Mouse (Mus musculus) heart, adult 8-10 months (tissue): Measurements from ENCODE around the gene Stard9. TPM values are rescaled to one million over a fixed set of nuclear protein-coding genes. Genes with fewer than 3 reads are reported as not detected.

Experiments
- DNase-seq: peaks from one replicate; pipeline ENCODE4 v3.0.0; 2022; ENCODE audit warnings: low spot score
- total RNA-seq, 4 experiments: library from RNA; stranded (reverse); gene quantifications; 2 replicates each; pipeline ENCODE4 v1.2.4; 2022

Stard9 gene
- total RNA-seq = 1 to 10 TPM; 6.1 to 8.5 (median 6.5) TPM

DNA sequence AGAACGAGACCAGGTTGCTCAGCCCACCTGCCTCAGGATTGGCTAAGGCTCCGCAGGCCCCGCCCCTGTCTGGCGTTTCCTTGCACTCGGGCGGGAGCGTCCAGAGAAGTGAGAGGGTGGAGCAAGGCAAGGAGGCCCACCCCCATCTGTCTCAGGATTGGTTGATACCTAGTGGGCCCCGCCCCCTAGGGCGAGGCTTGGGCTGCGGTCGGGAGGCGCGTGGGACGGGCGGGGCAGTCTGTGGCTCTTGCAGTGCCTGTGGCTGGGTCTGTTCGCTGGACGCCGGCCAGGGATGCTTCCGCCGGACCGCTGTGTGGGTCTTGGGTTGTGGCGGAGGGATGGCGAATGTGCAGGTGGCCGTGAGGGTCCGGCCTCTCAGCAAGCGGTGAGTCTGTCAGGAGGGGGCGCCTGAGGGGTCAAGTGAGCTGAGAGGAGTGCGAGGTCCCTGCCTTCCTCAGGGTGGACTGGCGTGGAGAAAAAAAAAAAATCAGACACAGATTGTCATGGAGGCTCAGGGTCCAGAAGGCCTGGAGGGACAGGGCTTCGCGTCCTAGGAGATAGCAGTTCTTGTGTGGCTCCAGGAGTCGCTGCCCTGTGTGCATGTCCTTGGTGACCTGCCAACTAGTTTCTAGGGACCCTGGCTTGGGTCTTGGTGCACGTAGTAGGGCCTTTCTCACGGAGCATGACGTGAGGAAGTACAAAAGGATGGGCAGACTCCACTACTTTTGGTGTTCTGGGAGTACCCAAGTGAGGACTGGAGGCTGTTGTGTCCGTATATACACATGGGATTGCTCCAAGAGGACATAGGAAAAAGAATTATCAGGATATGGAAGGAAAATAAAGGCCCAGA lies at the start of gene Stard9:
TSS of gene Stard9 (plus strand) at position 236 of the 850 bp plus-strand sequence.
- DNase-seq = peak; percentile 98

DNA sequence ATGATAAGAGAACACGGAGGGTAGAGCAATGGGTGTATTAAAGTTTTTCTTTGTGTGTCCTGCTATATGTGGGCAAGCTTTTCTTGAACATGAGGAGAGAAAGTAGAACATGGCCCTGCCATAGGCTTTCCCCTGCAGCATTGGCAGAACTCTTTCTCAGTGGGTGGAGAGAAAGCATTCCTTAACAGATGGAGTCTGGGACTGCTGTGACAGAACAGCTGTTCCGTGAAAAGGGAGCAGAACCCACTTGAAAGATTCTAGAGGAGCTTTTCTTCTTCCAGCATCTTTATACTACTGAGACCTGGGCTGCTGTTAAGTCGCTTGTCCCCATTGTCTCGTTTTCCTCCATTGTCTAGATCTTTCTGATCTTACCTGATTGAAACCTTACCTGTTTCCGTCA lies 39.2 kb upstream of the Stard9 start:
- no peak for DNase-seq

DNA sequence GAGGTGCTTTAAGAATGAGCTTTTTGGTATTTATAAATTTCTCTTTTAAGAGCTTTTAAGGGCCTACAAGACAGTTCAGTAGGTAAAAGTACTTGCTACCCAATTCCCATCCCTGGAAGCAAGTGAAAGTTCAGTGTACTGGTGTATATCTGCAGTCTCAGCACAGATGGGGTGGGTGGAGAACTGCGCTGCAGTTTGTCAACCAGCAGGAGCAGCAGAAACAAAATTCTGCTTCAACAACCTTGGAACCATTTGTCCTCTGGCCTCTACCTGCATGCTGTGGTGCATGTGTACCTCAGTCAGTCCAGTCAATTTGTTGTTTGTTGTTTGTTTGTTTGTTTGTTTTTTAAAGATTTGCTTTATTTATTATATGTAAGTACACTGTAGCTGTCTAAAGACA lies 36.7 kb upstream of the Stard9 start:
- DNase-seq = no peak

DNA sequence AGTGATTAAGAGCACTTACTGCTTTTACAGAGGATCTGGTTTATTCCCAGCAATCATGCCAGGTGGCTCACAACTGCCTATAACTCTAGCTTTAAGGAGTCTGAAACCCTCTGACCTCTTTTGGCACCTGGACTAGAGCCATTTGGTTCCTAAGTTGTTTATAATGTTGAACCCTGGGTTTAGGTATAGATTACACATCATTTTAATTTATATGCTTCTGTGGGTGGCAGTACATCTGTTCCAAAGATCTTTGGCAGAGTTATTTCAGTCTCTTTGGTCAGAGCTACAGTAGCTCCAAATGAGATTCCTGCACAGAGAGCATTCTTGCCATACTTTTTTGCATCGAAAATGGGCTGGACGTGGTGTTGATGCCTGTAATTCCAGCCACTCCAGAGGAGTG lies 31.2 kb upstream of the Stard9 start:
- DNase-seq = no peak

DNA sequence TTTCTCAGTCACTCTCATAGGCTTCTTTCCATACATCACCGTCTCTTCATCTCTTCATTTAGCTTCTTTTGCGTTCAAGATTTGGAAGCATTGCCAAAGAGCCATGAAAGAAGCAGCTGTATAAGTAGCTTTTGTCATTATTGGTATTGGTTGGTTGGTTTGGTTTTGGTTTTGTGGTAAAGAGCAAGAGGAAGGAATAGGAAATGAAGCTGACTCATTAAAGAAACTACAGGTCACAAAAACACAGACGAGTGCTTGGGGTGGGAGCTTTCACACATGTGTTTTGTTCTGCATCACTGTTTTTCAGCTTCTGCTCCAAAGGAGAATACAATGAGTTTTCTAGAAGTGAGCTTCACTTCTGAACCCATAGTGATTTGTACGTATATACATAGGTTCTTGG lies 29.4 kb upstream of the Stard9 start:
- DNase-seq = no peak

DNA sequence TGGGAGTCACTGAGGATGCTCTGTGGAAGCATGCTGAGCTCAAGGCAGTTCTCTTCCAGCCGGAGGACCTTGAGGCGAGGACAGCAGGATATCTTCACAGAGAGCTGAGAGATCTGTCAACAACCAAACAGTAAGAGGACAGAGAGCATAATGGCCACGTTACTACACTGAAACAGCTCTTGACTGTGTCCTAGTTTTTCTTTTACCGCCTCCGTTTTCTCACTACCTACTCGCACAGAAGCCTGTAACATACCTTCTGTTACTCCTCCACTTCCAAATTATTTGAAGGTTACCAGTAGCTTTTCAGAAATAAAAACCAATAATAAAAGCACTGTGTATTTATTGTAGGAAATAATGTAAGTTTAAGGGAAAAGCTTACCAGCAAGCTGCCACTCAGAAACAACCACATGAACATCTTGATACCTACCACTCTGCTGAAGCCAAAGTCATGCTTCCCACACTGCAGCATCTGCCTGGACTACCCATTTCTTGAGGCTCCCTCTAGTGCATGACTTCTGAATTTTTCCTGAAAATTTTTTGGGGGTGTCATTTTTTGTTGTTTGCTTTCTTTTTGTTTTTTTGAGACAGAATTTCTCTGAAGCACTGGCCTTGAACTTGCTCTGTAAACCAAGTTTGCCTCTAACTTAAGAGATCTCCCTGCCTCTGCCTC lies 22.8 kb upstream of the Stard9 start:
- DNase-seq = peak; percentile 18

DNA sequence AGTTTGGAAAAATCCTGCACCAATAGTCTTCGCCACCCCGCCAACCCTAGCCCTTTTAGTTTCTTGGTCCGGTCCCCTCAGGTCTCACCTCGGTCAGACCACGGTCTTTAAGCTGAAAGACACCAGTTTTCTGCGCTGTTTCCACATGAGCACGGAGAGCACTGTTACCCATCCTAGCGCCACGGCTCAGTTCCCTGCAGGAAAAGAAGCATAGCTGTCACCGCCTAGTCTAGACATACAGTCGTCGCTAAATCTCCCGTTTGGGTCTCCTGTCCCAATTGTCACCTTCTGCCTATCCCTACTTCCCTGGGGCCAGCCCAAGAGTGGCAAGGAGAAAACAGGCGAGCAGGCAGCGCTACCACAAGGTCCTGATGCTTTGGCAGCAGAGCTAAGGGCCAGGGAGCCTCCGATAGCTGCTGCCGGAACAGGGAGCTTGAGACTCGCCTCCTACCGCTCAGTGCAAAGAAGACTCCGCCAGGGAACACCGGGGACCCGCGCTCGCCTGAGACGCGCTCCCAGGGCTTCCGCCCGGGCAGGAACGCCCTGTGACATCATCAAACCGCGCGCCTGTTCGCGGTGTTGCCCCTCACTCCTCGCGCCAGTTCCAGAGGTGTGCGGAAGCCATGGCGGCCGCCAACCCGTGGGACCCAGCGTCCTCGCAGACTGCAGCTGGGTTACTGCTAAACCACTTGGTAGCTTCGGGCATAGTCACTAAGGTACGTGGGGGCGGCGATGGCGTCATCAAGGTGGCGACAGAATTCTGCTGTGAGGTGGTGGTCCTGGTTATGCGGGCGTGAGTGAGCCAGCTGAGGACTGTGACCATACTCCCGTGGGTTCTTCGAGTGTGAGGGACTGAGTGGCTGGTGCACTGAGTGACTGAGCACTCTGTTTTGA lies 19.8 kb upstream of the Stard9 start, which contains the start of the genes Haus2 and Lrrc57:
TSS of gene Haus2 (plus strand) at position 554 of the 894 bp plus-strand sequence.
TSS of gene Lrrc57 (minus strand) at position 691 of the 894 bp plus-strand sequence.
- DNase-seq = peak; percentile 84

DNA sequence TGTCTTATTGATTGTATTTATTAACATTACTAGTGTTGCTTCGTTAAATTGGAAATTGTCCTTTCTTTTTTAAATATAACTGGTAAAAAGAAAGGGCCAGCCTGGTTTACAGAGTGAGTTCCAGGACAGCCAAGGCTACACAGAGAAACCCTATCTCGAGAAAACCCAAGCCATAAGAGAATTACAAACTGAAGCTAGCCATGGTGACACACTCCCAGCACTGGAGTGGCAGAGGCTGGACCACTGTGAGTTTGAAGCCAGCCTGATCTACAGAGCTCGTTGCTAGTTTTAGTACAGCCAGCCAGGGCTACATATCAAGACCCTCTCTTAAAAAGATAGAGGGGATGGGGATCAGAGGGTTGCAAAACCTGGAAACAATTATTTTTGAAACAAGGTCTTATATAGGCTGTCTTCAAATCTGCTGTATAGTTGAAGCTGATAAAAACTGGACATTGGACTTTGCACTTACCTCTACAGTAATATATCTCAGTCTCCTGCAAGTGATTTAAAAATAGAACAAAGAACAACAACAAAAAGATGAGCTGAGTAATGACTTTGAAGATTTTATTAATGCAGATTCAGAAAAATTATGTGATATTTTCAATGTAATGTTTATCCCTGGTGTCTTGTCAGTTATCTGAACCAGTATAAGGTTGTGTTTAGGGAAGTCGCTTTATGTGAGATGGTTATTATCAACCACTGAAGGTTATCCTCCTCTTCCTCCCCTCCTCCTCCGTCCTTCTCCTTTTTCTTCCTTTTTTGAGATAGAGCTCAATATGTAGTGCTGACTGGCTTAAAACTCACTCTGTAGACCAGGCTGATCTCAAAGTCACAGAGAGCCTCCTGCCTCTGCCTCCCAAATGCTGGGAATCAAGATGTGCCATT lies 12.4 kb upstream of the Stard9 start:
- DNase-seq = no peak

DNA sequence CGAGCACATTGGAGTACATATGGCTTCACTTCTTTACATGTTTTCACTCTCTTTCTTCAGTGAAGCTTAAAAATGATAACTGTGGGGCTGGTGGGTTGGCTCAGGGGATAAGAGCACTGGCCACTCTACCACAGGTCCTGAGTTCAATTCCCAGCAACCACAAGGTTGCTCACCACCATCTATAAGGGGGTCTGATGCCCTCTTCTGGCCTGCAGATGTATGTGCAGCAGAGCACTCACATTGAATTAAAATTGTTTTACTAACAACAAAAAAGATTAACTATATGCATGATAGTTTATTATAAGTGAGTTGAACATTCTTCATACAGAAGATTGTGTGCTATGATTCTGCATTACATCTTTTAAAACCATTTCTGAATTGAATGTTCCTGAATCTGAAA lies 9.4 kb upstream of the Stard9 start:
- DNase-seq = no peak

DNA sequence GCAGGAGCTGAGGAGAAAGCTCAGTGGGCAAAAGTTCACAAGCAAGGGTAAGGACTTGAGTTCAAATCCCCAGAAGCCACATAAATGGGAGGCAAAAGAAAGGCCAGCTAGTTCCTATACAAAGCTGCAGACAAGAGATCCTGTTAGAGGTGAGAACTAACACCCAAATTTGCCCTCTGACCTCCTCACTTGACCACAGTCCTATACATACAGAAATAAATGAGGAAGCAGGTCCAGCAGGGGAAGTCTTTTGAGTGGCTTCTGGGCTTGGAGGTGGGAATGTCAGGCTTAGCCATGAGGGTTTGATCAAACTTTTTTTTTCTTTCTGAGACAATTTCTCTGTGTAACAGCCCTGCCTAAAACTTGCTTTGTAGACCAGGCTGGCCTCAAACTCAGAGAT lies 6.0 kb upstream of the Stard9 start:
- DNase-seq = no peak

DNA sequence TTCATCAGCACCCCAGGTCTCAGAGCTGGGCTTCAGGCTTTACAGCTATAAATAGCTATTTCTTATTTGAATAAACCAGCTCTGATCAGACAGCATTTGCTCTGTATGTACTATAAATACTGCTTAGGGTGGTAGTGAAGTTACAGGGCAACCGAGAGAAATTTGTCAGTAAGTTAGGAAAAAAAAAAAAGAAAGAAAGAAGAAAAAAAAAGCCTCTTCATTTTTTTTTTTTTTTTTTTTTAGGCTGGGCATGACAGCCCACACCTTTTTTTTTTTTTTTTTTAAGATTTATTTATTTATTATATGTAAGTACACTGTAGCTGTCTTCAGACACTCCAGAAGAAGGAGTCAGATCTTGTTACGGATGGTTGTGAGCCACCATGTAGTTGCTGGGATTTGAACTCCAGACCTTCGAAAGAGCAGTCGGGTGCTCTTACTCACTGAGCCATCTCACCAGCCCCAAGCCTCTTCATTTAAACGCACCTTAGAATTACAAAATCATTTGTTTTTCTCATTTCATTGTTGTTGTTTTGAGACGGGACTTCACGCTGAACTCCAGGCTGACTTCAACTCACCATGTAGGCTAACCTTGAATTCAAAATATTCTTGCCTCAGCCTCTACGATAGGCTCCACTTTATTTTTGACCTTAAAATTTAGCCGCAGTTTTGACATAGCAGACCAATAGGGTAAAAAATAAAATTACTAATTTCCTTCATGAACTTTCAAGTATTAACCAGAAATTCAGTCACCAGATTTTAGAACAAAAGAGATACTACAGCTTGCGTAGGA lies 650 bp upstream of the Stard9 start:
- DNase-seq = no peak

DNA sequence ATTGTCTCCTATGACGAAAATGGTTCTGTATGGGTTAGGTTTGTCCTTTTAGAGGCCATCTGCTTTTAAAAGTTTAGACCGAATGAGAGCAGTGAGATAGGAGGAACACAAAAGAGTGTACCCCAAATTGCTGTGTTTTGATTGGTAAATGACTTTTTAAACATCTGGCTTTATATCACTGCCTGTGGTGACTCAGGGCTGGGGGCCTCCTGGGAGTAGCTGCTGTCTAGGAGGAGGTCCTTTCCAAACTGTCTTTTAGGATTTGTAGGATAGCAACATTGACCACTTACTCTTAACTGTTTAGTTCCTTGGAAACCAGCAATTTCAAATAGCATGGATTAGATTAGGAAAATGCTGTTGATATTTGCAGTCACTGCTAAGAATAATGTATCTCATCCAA lies 1.3 kb downstream of the Stard9 start:
- no peak for DNase-seq

DNA sequence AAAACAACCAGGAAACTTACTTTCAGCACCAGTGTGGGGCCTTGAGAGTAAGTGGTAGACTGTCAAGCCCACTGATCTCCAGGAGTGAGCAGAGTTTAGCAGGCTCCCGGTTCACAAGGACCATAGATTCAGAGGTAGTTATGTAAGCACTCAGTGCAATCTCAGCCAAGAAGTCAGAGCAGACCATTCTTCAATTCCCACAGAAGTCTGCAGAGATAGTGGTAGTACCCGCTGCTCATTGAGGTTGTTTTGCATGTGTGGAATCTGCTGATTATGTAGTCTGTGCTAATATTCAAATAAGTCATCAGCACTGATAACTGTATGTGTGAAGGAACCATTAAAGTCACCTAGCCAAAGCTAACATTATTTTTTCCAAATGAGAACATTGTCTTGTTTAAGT lies 1.7 kb downstream of the Stard9 start:
- no peak for DNase-seq

DNA sequence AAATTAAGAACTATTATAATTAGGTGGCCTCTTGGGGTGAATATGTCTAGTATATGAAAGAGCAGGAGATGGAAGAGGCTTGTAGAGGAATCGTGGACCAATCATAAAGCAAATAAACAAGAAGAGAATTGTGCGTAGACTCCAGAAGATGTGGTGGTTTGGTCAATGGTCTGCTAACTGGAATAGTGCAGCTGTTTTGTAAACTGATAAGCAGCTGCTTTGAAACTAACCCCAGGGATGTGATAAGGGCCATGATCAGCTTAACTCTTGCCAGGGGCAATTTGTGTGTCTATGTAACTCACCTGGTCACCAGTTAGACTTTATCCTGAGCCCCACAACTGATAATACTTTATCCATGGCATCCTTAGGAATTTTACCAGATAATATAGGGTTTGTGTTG lies 2.6 kb downstream of the Stard9 start:
- no peak for DNase-seq

DNA sequence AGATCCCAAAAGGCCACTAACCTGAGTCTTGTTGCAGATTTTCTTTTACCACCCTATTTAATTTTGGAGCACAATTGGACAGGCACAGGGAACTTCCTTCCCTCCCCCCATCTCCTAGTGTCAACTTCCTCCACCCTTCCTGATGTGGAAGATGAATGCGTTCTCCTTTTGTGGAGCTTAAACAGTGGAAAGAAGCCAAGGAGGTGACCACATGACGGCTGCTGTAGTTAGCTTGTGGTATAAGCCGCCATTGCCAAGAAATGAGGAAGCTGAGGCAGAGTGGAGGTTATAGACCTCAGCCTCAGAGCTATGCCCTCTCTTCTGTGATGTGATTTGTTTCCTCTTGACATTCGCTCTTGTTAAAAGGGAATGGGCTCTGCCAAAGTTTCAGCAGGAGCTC lies 3.0 kb downstream of the Stard9 start:
- DNase-seq = peak; percentile 82

DNA sequence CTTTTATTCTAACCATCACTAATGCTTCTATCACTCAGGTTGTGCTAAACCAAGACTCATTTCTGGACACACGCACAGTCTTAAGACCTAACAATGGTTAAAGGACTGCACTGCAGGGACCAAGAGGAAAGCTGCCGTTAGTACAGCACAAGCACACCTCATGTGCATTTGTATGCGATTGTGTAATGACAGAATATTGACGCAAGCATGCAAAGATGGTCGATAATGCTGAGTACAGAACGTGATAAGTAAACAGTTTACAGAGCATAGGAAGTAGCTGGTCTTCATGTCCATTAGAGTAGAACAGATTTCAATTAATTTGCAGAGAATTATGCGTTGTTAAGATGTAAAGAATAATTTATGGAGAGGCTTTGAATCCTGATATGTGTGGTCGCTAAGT lies 11.9 kb downstream of the Stard9 start:
- no peak for DNase-seq

DNA sequence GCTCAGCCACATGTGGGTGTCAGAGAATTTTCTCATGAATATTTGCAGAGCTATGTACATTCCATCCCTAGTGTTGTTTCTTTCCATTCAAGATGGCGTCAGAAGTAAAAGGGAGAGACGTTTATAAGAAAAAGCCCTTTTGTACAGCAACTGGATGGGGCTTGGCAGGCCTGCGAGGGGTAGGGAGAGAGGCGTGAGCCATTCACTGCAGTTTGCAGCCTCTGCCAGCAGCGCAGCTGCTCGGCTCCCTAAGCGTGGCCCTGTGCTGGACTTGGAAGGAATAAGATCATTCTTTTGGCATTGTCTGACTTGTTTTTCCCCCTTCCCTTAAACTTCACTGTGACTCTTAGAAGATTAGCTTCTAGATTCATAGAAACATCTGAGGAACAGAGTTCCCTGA lies 14.9 kb downstream of the Stard9 start:
- peak; percentile 65 for DNase-seq

DNA sequence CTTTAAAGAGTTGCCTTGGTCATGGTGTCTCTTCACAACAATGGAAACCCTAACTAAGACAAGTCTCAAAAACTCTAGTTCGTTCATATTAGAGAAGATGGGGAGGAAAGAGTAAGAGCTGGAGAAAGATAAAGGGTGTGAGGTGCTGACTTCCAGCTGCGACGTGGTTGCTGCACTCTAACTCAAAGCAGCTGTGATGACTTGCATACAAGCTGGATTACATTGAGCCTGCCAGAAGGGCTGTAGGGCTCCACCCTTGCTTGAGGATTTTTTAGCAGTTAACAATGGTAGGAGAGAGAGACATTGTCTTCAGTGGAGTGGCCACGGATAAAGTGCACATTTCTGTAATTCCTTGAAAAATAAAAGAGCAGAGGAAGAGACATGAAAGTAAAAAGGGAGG lies 17.9 kb downstream of the Stard9 start:
- no peak for DNase-seq

DNA sequence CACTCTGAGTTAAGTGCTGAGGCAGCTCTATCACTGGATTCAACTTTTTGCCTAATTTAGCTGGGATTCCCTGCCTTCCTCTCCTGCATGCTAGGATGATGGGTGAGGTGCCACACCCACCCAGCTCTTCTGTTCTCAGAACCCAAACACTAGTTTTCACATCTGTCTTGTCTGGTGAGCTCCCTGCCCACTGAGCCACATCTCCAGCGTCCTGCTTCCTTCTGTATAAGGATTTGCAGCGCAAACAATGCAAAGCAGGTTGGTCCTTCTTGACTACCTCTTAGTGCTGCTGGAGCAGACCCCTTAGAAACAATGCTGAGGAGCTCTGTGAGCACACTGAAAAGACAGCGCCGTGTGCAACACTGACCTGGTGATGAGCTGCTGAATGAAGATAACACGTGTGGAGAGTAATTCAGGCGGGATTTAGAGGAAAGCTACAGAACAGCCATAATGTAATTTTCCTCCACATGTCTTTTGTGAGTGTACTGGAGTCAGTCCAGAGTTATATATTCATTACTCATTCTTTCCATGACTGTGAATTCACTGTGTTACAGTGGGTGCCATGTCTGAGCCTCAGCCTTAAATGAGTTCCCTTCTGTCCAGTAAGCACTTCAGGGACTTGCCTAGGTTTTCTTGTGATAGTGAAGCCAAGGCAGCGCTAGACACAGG lies 23.5 kb downstream of the Stard9 start:
- DNase-seq = no peak

DNA sequence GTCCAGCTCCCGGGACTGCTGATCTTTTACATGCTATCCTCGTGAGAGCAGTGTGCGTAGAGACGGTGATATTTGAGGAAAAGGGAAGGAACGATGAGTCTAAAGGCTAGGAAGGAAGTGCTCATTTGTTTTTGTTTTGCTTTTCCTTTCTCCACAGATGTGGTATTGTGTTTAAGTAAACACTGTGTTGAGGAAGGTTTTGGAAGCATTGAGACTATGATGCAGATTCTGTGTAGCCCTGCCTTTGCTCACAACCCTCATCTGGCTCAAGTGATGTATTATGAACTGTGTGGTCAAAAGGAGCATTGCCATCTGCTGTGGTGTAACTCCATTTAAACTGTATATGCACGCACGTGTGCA lies 24.0 kb downstream of the Stard9 start:
- no peak for DNase-seq
